Mouse (Mus musculus) G1E (cell line): ENCODE results near the gene Rcan2. TPM values are rescaled to one million over a fixed set of nuclear protein-coding genes. Genes with fewer than 3 reads are reported as not detected.

Source experiments
- ATAC-seq: 2 replicates; pipeline ENCODE4 v1.8.0; 2016; ENCODE audit warnings: mild to moderate bottlenecking; ENCODE audit not compliant: insufficient number of reproducible peaks, poor library complexity, low FRiP score, severe bottlenecking; ENCODE audit errors: extremely low read depth
- DNase-seq: peaks from one replicate; pipeline ENCODE4 v3.0.0; 2012; ENCODE audit warnings: low spot score
- H3K27me3 ChIP-seq: 2 replicates; pipeline ENCODE4 v1.6.1; 2012; ENCODE audit warnings: mild to moderate bottlenecking, low read length, inconsistent platforms; ENCODE audit not compliant: insufficient read depth
- H3K36me3 ChIP-seq: replicated peaks from 2 replicates; pipeline ENCODE3; 2012; ENCODE audit warnings: mild to moderate bottlenecking, inconsistent platforms
- H3K4me1 ChIP-seq: 2 replicates; pipeline ENCODE4 v1.6.1; 2012; ENCODE audit warnings: low read depth, low read length, inconsistent platforms, mixed read lengths; ENCODE audit not compliant: insufficient read depth
- H3K4me3 ChIP-seq: 2 replicates; pipeline ENCODE4 v1.5.1; 2012; ENCODE audit warnings: low read depth, mild to moderate bottlenecking, inconsistent platforms, low read length, moderate library complexity, mixed read lengths
- H3K9me3 ChIP-seq: replicated peaks from 2 replicates; pipeline ENCODE4 v1.6.1; 2012; ENCODE audit warnings: inconsistent platforms
- CTCF ChIP-seq: IDR thresholded peaks from 2 replicates; pipeline ENCODE4 v1.5.1; 2012; ENCODE audit warnings: low read depth, low read length, inconsistent platforms, mixed read lengths
- GATA1 ChIP-seq: IDR thresholded peaks from 2 replicates; pipeline ENCODE4 v1.6.1; 2012; ENCODE audit warnings: borderline replicate concordance, low read length, inconsistent platforms, mixed read lengths
- GATA2 ChIP-seq: IDR thresholded peaks from 2 replicates; pipeline ENCODE4 v1.6.1; 2012; ENCODE audit warnings: low read depth, low read length, inconsistent platforms, borderline replicate concordance
- POLR2AphosphoS5 ChIP-seq: IDR thresholded peaks from 2 replicates; pipeline ENCODE4 v1.6.1; 2012; ENCODE audit warnings: low read depth, low read length, inconsistent platforms; ENCODE audit not compliant: insufficient replicate concordance
- TAL1 ChIP-seq: conservative IDR thresholded peaks from 2 replicates; pipeline ENCODE4 v1.6.1; 2012; ENCODE audit warnings: low read depth, low read length, inconsistent platforms, mixed read lengths
- polyA plus RNA-seq: library from polyadenylated mRNA; stranded (reverse); fragments of >175 nt; gene quantifications from 2 replicates; pipeline ENCODE4 v1.2.3, GENCODE M21; 2012
- total RNA-seq, 2 experiments: library from RNA; stranded (forward) in 1 of 2; stranded (reverse) in 1 of 2; fragments of 200-1000 nt in 1 of 2; fragments of >200 nt in 1 of 2; fragmentation: Nextera tagmentation in 1 of 2; gene quantifications; 2 replicates each; pipeline ENCODE4 v1.2.3; 2014 to 2017

The Rcan2 gene
- total and polyA plus RNA-seq, 3 experiments: 0.11 TPM; not detected in 2

DNA sequence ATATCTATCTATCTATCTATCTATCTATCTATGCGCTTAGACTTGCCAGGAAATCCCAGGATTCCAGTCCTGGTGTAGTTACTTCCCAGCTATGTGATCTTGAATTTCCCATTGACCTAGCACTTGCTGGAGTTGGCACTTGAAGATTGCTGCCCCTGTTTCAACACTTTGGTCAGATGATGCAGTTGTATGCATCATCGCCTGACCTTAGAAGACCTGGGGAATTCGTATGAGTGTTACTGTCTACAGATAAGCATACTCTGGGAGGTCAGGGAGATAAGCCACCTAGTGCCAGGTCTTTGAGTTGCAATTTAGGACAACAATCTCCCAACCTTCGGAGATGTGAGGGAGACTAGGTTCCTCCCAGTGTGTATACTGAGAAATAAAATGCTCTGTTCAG, 5.7 kb downstream of the Rcan2 start:
- Histone ChIP-seq H3K27me3 (no peaks in the 10 kb centered on the region), H3K4me3 (no peak overlapping the region), H3K36me3 (no peaks in the 10 kb centered on the region), H3K4me1 (no peaks in the 10 kb centered on the region), H3K9me3 (peaks cover 49% of the 10 kb centered on the region)
- ATAC-seq (no peak), DNase-seq (no peak)
- TF ChIP-seq GATA2: no peak
- no peak for TF ChIP-seq TAL1
- no peak for TF ChIP-seq CTCF
- TF ChIP-seq GATA1: no peak
- TF ChIP-seq POLR2AphosphoS5: no peak

DNA sequence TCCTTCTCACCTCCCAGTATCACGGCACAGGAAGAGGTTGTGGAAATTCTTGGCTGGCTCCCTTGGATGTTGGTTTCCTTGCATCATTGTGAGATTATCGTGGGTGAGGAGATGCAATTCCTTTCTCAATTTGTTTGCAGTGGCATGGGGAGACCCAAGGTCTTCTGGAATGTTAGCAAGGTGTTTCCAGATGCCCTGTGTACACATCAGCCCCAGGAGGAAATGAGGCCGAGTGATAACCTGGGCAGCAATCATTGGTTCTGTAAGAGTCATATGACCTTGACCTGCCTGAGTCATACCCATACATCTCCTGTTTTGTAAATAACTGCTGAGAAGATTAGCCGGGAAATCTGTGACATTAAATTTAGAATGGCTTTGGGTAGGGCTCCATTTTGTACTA, 10.3 kb downstream of the Rcan2 start:
- peaks cover 30% of the 10 kb centered on the region for H3K9me3 ChIP-seq
- no peak for TF ChIP-seq TAL1
- TF ChIP-seq POLR2AphosphoS5: no peak
- no peak for TF ChIP-seq GATA1
- TF ChIP-seq GATA2: no peak
- no peak for TF ChIP-seq CTCF
- H3K36me3 ChIP-seq: no peaks in the 10 kb centered on the region
- no peaks in the 10 kb centered on the region for H3K27me3 ChIP-seq
- DNase-seq: no peak
- H3K4me3 ChIP-seq: no peak overlapping the region
- H3K4me1 ChIP-seq: no peaks in the 10 kb centered on the region
- no peak for ATAC-seq

DNA sequence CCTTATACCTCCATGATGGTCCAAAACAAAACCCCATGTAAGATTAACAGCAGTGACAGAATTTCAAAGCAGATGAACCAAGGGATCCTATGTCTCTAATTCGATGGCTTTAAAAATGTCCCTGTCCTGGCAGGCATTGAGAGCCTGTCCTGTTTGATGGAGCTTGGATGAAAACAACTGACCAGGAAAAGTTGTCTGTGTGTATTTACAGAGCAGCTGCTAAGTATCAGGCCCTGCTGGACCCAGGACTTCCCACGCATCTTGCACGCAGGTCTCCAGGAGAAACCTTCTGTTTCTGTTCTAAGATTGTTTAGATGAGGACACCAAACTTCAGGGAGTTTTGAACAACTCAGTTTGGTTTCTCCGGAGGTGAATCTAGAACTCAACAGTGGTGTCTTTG, 14.2 kb downstream of the Rcan2 start:
- Histone ChIP-seq H3K4me3 (no peak overlapping the region), H3K36me3 (no peaks in the 10 kb centered on the region), H3K9me3 (peaks cover 32% of the 10 kb centered on the region), H3K4me1 (no peaks in the 10 kb centered on the region), H3K27me3 (no peaks in the 10 kb centered on the region)
- ATAC-seq (no peak), DNase-seq (no peak)
- TF ChIP-seq CTCF (no peak), POLR2AphosphoS5 (no peak), GATA1 (no peak), TAL1 (no peak)

DNA sequence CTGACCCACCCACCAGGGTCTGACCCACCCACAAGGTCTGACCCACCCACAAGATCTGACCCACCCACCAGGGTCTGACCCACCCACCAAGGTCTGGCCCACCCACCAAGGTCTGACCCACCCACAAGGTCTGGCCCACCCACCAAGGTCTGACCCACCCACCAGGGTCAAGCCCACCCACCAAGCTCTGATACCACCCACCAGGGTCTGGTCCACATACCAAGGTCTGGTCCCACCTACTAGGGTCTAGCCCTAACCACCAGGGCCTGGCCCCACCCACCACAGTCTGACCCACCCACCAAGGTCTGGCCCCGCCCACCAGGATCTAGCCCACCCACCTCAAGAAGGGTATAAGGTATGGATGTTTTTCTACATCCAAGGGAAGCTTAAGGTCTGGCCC, 15.3 kb downstream of the Rcan2 start:
- H3K4me3 ChIP-seq: no peak overlapping the region
- no peaks in the 10 kb centered on the region for H3K4me1 ChIP-seq
- H3K36me3 ChIP-seq: no peaks in the 10 kb centered on the region
- TF ChIP-seq TAL1 (no peak), CTCF (no peak), GATA2 (no peak), GATA1 (no peak), POLR2AphosphoS5 (no peak)
- ATAC-seq (no peak), DNase-seq (no peak)
- no peaks in the 10 kb centered on the region for H3K27me3 ChIP-seq
- H3K9me3 ChIP-seq: peaks cover 35% of the 10 kb centered on the region

DNA sequence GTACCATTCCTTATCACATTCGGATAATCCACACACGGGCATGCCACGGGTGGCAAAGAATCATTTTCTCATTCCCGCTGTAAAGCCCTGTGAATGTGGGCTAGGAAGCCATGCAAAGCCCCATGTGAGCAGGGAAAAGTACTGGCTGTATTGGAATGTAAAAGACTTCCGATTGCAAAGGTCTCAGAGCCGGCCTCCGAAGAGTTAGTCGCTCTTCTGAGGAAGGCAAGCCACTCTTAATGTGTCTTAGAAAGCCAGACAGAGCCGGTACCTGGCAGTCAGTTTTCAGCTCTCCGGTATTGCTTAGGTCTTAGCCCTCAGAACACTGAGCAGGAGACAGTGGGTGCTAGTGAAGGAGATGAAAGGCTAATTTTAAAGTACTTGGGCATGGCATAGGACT, 16.0 kb downstream of the Rcan2 start:
- H3K4me3 ChIP-seq: no peak overlapping the region
- ATAC-seq (no peak), DNase-seq (no peak)
- TF ChIP-seq GATA1: no peak
- no peak for TF ChIP-seq GATA2
- no peak for TF ChIP-seq CTCF
- no peak for TF ChIP-seq TAL1
- no peak for TF ChIP-seq POLR2AphosphoS5
- no peaks in the 10 kb centered on the region for H3K36me3 ChIP-seq
- H3K27me3 ChIP-seq: no peaks in the 10 kb centered on the region
- no peaks in the 10 kb centered on the region for H3K4me1 ChIP-seq
- H3K9me3 ChIP-seq: peaks cover 35% of the 10 kb centered on the region

DNA sequence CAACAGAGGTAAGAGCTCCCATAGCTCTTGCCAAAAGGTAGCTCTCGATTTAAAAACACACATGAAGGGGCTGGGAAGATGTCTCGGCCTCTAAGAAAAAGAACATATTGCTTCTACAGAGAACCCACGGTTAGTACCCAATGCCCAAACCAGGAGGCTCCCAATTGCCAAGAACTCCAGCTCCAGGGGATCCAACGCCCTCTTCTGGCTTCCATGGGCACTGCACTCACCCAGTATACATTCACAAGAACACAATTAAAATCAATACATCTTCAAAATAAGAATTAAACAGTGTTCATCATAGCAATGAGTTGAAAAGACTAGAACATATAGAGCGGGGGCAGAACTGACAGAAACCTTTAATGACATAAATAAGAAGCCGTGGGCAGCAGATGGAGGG, 17.2 kb downstream of the Rcan2 start:
- TF ChIP-seq GATA2 (no peak), GATA1 (no peak), TAL1 (no peak), CTCF (no peak), POLR2AphosphoS5 (no peak)
- ATAC-seq (no peak), DNase-seq (no peak)
- Histone ChIP-seq H3K4me3 (no peak overlapping the region), H3K36me3 (no peaks in the 10 kb centered on the region), H3K27me3 (no peaks in the 10 kb centered on the region), H3K9me3 (peaks cover 42% of the 10 kb centered on the region), H3K4me1 (no peaks in the 10 kb centered on the region)

DNA sequence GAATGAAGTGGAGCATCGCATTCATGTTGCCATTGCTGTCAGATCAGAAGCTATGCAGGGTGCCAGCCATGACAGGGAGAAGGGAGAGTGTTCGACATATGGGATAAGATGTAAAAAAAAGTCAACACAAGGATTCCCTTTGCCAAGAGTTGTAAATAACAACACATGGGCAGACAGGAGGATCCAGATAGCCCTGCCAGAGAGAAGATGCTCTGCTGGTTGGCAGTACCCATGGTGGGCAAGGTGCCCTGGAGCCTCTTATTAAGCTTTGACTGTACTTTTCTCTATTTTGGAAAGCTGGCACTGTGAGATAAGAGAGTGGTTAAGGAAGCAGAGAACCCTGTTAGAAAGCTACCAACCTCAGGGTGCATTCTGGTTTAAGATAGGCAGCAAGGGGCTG, 19.8 kb downstream of the Rcan2 start:
- H3K27me3 ChIP-seq: no peaks in the 10 kb centered on the region
- peaks cover 41% of the 10 kb centered on the region for H3K9me3 ChIP-seq
- TF ChIP-seq POLR2AphosphoS5: no peak
- no peak for TF ChIP-seq GATA2
- TF ChIP-seq GATA1: no peak
- no peak for TF ChIP-seq TAL1
- no peak for TF ChIP-seq CTCF
- ATAC-seq (no peak), DNase-seq (no peak)
- no peak overlapping the region for H3K4me3 ChIP-seq
- no peaks in the 10 kb centered on the region for H3K4me1 ChIP-seq
- no peaks in the 10 kb centered on the region for H3K36me3 ChIP-seq
